Mouse (Mus musculus): Measurements from ENCODE around the gene 4930402K13Rik. TPM values are rescaled to one million over a fixed set of nuclear protein-coding genes. Genes with fewer than 3 reads are reported as not detected.

4930402K13Rik gene
- polyA plus RNA-seq, 1 experiment from 2014 or later = not detected

Other genes starting within 250 kb of the 4930402K13Rik start
- gene Gm5751, start 230.3 kb upstream of the 4930402K13Rik start, polyA plus RNA-seq (2016; fragmentation: Nextera tagmentation; extraction: Ambion mirVana) = not detected in 2 replicates
- 1.6 and 1.7 TPM in 2 replicates for gene B630019K06Rik, start 212.2 kb upstream of the 4930402K13Rik start, polyA plus RNA-seq (2016; fragmentation: Nextera tagmentation; extraction: Ambion mirVana)
- not detected in 2 replicates for gene Fthl17b, start 141.6 kb upstream of the 4930402K13Rik start, polyA plus RNA-seq (2016; fragmentation: Nextera tagmentation; extraction: Ambion mirVana)
- not detected in 2 replicates for gene Fthl17c, start 128.0 kb upstream of the 4930402K13Rik start, polyA plus RNA-seq (2016; fragmentation: Nextera tagmentation; extraction: Ambion mirVana)
- gene Fthl17d, start 117.8 kb upstream of the 4930402K13Rik start, polyA plus RNA-seq (2016; fragmentation: Nextera tagmentation; extraction: Ambion mirVana) = not detected in 2 replicates
- not detected in 2 replicates for gene Fthl17e, start 71.1 kb upstream of the 4930402K13Rik start, polyA plus RNA-seq (2016; fragmentation: Nextera tagmentation; extraction: Ambion mirVana)
- not detected in 2 replicates for gene Fthl17f, start 41.5 kb upstream of the 4930402K13Rik start, polyA plus RNA-seq (2016; fragmentation: Nextera tagmentation; extraction: Ambion mirVana)
- gene Lancl3, start 95.3 kb downstream of the 4930402K13Rik start, polyA plus RNA-seq (2016; fragmentation: Nextera tagmentation; extraction: Ambion mirVana) = 0.37 and 0.67 TPM in 2 replicates
- not detected in 2 replicates for gene Gm14862, start 152.3 kb downstream of the 4930402K13Rik start, polyA plus RNA-seq (2016; fragmentation: Nextera tagmentation; extraction: Ambion mirVana)
- gene Xk, start 168.2 kb downstream of the 4930402K13Rik start, polyA plus RNA-seq (2016; fragmentation: Nextera tagmentation; extraction: Ambion mirVana) = 6.2 and 6.5 TPM in 2 replicates
- 0.79 TPM in 1 of 2 replicates, not detected in the other for gene H2al1m, start 179.2 kb downstream of the 4930402K13Rik start, polyA plus RNA-seq (2016; fragmentation: Nextera tagmentation; extraction: Ambion mirVana)
- 0.29 TPM in 1 of 2 replicates, not detected in the other for gene H2al1k, start 246.1 kb downstream of the 4930402K13Rik start, polyA plus RNA-seq (2016; fragmentation: Nextera tagmentation; extraction: Ambion mirVana)

Data from heart, embryonic 10.5 days (tissue).